13 mouse cellular contexts compared by ENCODE assay signal in the genomic region with DNA sequence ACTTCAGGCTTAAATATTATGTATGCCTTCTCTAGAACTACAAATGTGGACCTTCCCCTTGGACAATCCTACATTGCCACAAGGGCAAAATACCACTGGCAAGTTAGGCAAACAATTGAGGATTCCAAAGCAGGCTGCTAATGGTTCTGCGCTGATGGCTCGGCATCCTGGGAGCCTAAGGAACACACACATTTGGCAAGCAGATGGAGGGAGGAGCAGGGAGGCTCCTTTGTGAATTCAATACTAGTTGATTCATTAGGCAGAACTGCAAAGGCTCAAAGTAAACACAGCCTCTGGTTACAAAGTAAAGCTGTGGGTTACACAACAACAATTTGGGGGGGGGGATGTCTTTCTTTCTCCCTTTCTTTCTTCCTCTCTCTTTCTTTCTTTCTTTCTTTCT.
DNase-seq lines count a peak whose midpoint lies in the region; ATAC-seq and TF ChIP-seq lines count a peak whose summit lies in the region.
"Had no signal": no experiment of that assay in that cellular context is flagged by ENCODE, and none has a peak within 500 bp of the region (broad histone marks: within the 10 kb centered on the region; RNA-seq: fewer than 3 reads in every experiment).

No protein-coding gene starts in this region.

- no peaks in the 10 kb centered on the region for H3K27me3 ChIP-seq in midbrain, postnatal 0 days (ENCODE audit: insufficient read depth, low read length)
- no peaks in the 10 kb centered on the region for H3K27me3 ChIP-seq in midbrain, embryonic 13.5 days
- no peaks in the 10 kb centered on the region for H3K27me3 ChIP-seq in embryonic facial prominence, embryonic 15.5 days
- H3K27me3 ChIP-seq: heart, embryonic 15.5 days; limb, embryonic 15.5 days had no signal

- DNase-seq in gastrocnemius, postnatal 25 days: peak; percentile 17
- no peak for DNase-seq in gastrocnemius, postnatal 4 days (ENCODE audit: low spot score in 2 of 2)
- DNase-seq in midbrain, postnatal 0 days (ENCODE audit: low spot score): peak; percentile 47
- DNase-seq in lung, postnatal 4 days: peak; percentile 6 to 37
- no peak for DNase-seq in frontal cortex, postnatal 36 days (ENCODE audit: low spot score in 2 of 2)
- DNase-seq: thymus, postnatal 14 days had no signal

- H3K4me1 ChIP-seq in midbrain, postnatal 0 days (ENCODE audit: insufficient read depth, low read length): no peaks in the 10 kb centered on the region
- H3K4me1 ChIP-seq in midbrain, embryonic 13.5 days (replicated peaks): no peaks in the 10 kb centered on the region
- H3K4me1 ChIP-seq in embryonic facial prominence, embryonic 15.5 days: peaks cover 3% of the 10 kb centered on the region; the same call in 1 of the 2 replicates
- H3K4me1 ChIP-seq: heart, embryonic 15.5 days; limb, embryonic 15.5 days had no signal

- H3K9me3 ChIP-seq in midbrain, postnatal 0 days (ENCODE audit: low read length): no peaks in the 10 kb centered on the region
- no peaks in the 10 kb centered on the region for H3K9me3 ChIP-seq in midbrain, embryonic 13.5 days
- no peaks in the 10 kb centered on the region for H3K9me3 ChIP-seq in embryonic facial prominence, embryonic 15.5 days (replicated peaks)
- H3K9me3 ChIP-seq: heart, embryonic 15.5 days; limb, embryonic 15.5 days had no signal

- no peak for ATAC-seq in midbrain, postnatal 0 days (ENCODE audit: low FRiP score)
- no peak for ATAC-seq in midbrain, embryonic 13.5 days
- ATAC-seq in embryonic facial prominence, embryonic 15.5 days (ENCODE audit: insufficient number of reproducible peaks, low FRiP score, low TSS enrichment, low read depth): peak; percentile 29; the same call in 1 of the 2 replicates
- no peak for ATAC-seq in granulocyte monocyte progenitor cell, adult 5-6 weeks (replicated peaks; ENCODE audit: poor library complexity, severe bottlenecking)
- ATAC-seq: CD4-positive, CD25-positive, alpha-beta regulatory T cell, adult 4 months had no signal

- no peak overlapping the region for H3K9ac ChIP-seq in midbrain, postnatal 0 days (replicated peaks; ENCODE audit: low read length, poor library complexity, severe bottlenecking)
- H3K9ac ChIP-seq in midbrain, embryonic 13.5 days (replicated peaks): no peak overlapping the region
- H3K9ac ChIP-seq in embryonic facial prominence, embryonic 15.5 days: no peak overlapping the region
- H3K9ac ChIP-seq: heart, embryonic 15.5 days; limb, embryonic 15.5 days had no signal

- TF ChIP-seq CTCF in midbrain, postnatal 0 days (IDR thresholded peaks at IDR 0.05): no peak

- no peak overlapping the region for H3K4me3 ChIP-seq in midbrain, postnatal 0 days (ENCODE audit: low read depth, low read length)
- H3K4me3 ChIP-seq in midbrain, embryonic 13.5 days (replicated peaks): no peak overlapping the region
- no peak overlapping the region for H3K4me3 ChIP-seq in embryonic facial prominence, embryonic 15.5 days (replicated peaks)
- H3K4me3 ChIP-seq: heart, embryonic 15.5 days; limb, embryonic 15.5 days; myocyte had no signal

- H3K27ac ChIP-seq in midbrain, postnatal 0 days (ENCODE audit: low read depth, low read length): no peak overlapping the region
- no peak overlapping the region for H3K27ac ChIP-seq in midbrain, embryonic 13.5 days
- H3K27ac ChIP-seq in embryonic facial prominence, embryonic 15.5 days (replicated peaks): peak overlapping the region; percentile 49; the same call in 1 of the 2 replicates
- H3K27ac ChIP-seq: heart, embryonic 15.5 days; limb, embryonic 15.5 days had no signal

- H3K36me3 ChIP-seq in midbrain, postnatal 0 days (ENCODE audit: insufficient read depth, low read length): no peaks in the 10 kb centered on the region
- H3K36me3 ChIP-seq in midbrain, embryonic 13.5 days: no peaks in the 10 kb centered on the region
- H3K36me3 ChIP-seq in embryonic facial prominence, embryonic 15.5 days: peaks cover 14% of the 10 kb centered on the region; the same call in 1 of the 2 replicates
- H3K36me3 ChIP-seq: heart, embryonic 15.5 days had no signal

- H3K4me2 ChIP-seq in midbrain, postnatal 0 days (ENCODE audit: low read depth, low read length, poor library complexity, severe bottlenecking): no peak overlapping the region
- no peak overlapping the region for H3K4me2 ChIP-seq in midbrain, embryonic 13.5 days (replicated peaks)
- H3K4me2 ChIP-seq in embryonic facial prominence, embryonic 15.5 days (replicated peaks): no peak overlapping the region
- H3K4me2 ChIP-seq: heart, embryonic 15.5 days; limb, embryonic 15.5 days had no signal

- WGBS in midbrain, postnatal 0 days: 55% methylated on average over 2 of the region's 2 CpGs
- 62% methylated on average over 2 of the region's 2 CpGs for WGBS in midbrain, embryonic 13.5 days
- 26% methylated on average over 2 of the region's 2 CpGs for WGBS in embryonic facial prominence, embryonic 15.5 days

Comparison
In these comparisons a context has a peak if more than half of its experiments do, and no peak if none do; other contexts are left out.
1. DNase-seq: peak in gastrocnemius, postnatal 25 days (single experiment), midbrain, postnatal 0 days (single experiment) and lung, postnatal 4 days (2 of 2); none in gastrocnemius, postnatal 4 days (0 of 2) and frontal cortex, postnatal 36 days (0 of 2).